Mouse (Mus musculus): Measurements from ENCODE around the gene Prss46.

Prss46 gene

DNA sequence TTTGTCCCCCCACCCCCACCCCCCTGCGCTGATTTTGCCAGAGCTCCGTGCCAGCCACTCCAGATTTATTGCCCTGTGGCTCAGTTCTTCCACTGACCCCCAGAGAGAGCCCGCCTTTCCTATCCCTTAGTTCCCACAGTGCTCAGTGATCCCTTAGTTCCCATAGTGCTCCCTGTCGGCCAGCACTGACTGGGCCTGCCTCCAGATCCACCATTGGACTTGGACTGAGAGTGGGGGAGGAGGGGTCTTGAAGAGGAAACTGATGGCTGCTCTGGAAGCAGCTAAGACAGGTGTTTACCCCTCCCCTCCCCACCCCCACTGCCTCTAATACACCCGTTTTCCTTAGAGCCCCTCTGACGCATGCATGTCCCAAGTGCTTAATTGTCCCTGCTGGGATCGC lies 51.7 kb downstream of the Prss46 start:
- H3K4me1 ChIP-seq (replicated peaks; ENCODE audit: low read depth, low read length), result peaks cover 44% of the 10 kb centered on the region
- no peak for TF ChIP-seq NANOG (IDR thresholded peaks at IDR 0.05; ENCODE audit: borderline replicate concordance, low read length)
- peak overlapping the region; percentile 35 for H3K4me3 ChIP-seq (replicated peaks; ENCODE audit: low read length)
- H3K9me3 ChIP-seq (ENCODE audit: low read length), result no peaks in the 10 kb centered on the region
- H3K27me3 ChIP-seq (ENCODE audit: insufficient read depth, low read length), result no peaks in the 10 kb centered on the region
- peaks cover 65% of the 10 kb centered on the region for H3K36me3 ChIP-seq (ENCODE audit: insufficient read depth, low read length)

DNA sequence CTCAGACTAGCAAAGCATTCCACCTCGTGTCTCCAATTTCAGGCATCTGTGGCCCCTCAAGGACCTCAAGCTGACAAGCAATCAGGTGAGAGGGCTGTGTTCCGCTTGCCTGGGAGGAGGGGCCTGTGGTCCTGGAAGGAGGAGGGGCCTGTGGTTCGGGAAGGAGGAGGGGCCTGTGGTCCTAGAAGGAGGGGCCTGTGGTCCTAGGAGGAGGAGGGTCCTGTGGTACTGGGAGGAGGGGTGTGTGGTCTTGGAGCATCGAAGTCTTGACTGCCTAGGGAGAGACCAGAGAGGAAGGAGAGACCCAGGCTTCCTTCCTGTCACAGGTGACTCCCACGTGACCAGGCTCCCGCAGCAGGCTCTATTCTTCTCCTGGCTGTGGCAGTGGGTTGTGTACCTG lies 52.3 kb downstream of the Prss46 start:
- Histone ChIP-seq H3K9me3 (ENCODE audit: low read length) (no peaks in the 10 kb centered on the region), H3K4me1 (replicated peaks; ENCODE audit: low read depth, low read length) (peaks cover 40% of the 10 kb centered on the region), H3K27me3 (ENCODE audit: insufficient read depth, low read length) (no peaks in the 10 kb centered on the region), H3K36me3 (ENCODE audit: insufficient read depth, low read length) (peaks cover 59% of the 10 kb centered on the region), H3K4me3 (replicated peaks; ENCODE audit: low read length) (peak overlapping the region; percentile 35)
- TF ChIP-seq POU5F1 (IDR thresholded peaks at IDR 0.05; ENCODE audit: borderline replicate concordance, low read length) (no peak), CTCF (conservative IDR thresholded peaks at IDR 0.05; ENCODE audit: low read length) (no peak), NANOG (IDR thresholded peaks at IDR 0.05; ENCODE audit: borderline replicate concordance, low read length) (no peak)

DNA sequence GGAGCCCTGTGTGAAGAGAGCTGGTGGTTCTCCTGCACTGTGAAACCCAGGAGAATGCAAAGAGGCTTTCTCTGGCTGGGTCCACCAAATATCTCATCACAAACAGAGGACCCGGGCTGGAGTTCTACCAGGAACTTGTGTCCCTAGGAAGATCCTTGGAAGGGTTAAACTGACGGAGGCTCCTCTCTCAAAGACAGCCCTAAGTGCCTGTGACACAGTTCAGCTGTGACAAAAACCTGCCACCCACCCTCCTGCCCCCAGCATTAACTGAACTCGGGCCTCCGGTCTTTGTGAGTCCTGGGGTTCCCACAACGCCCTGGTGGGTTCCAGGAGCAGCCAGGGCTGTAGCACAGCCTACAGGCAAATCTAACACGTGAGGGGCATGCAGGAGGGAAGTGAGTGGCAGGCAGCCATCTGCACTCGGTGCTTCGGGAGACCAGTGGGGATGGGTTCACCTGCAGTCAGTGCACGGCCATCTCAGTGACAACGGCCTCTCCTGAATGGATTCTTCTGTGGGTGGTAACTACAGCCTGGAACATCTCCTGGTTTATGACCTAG lies 55.2 kb downstream of the Prss46 start:
- Histone ChIP-seq H3K4me1 (replicated peaks; ENCODE audit: low read depth, low read length) (peaks cover 27% of the 10 kb centered on the region), H3K9me3 (ENCODE audit: low read length) (no peaks in the 10 kb centered on the region), H3K4me3 (replicated peaks; ENCODE audit: low read length) (no peak overlapping the region), H3K36me3 (ENCODE audit: insufficient read depth, low read length) (peaks cover 31% of the 10 kb centered on the region), H3K27me3 (ENCODE audit: insufficient read depth, low read length) (peaks cover 8% of the 10 kb centered on the region; the same call in 1 of the 2 replicates)
- TF ChIP-seq NANOG (IDR thresholded peaks at IDR 0.05; ENCODE audit: borderline replicate concordance, low read length) (no peak), CTCF (conservative IDR thresholded peaks at IDR 0.05; ENCODE audit: low read length) (no peak), POU5F1 (IDR thresholded peaks at IDR 0.05; ENCODE audit: borderline replicate concordance, low read length) (no peak)

DNA sequence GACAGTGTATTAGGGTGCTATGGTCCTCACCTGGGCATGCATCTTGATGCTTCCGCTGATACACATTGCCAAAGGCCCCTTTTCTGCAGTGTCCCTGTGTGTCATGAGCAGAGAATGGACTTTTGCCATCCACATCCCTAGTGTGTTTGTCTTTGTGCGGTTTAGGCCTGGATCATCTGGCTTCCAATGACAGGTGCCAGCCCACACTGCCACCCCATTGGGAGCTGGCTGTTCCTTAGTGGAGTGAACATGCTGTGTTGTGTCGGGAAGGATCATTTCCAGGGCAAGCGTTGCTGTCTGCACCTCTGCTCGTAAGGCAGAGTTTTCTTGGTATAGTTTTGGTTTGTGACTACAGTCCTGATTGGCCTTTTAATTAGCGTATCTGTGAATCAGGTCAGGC lies 56.9 kb downstream of the Prss46 start:
- TF ChIP-seq CTCF (conservative IDR thresholded peaks at IDR 0.05; ENCODE audit: low read length) (no peak), POU5F1 (IDR thresholded peaks at IDR 0.05; ENCODE audit: borderline replicate concordance, low read length) (no peak), NANOG (IDR thresholded peaks at IDR 0.05; ENCODE audit: borderline replicate concordance, low read length) (no peak)
- Histone ChIP-seq H3K4me3 (replicated peaks; ENCODE audit: low read length) (no peak overlapping the region), H3K9me3 (ENCODE audit: low read length) (peaks cover 4% of the 10 kb centered on the region; the same call in 1 of the 2 replicates), H3K36me3 (ENCODE audit: insufficient read depth, low read length) (peaks cover 25% of the 10 kb centered on the region), H3K4me1 (replicated peaks; ENCODE audit: low read depth, low read length) (peaks cover 13% of the 10 kb centered on the region), H3K27me3 (ENCODE audit: insufficient read depth, low read length) (peaks cover 9% of the 10 kb centered on the region; the same call in 1 of the 2 replicates)

DNA sequence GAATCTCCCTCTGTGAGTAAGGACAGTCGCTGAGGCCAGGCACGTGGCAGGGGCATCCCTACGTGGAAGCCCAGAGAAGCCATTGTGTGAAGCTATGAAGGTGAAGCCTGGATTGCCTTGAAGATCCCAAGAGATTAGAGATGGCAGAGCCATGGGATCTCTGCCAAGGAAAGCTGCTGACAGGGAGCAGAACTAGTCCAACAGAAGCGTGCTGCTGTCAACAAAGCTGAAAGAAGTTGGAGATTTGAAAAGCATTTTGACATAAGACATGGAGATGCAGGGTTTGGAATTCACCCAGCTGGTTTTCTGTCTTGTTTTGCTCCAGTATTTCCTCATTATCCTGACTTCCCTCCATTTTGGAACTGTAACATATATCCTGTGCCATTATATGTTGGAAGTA lies 58.0 kb downstream of the Prss46 start:
- H3K4me3 ChIP-seq (replicated peaks; ENCODE audit: low read length), result no peak overlapping the region
- H3K27me3 ChIP-seq (ENCODE audit: insufficient read depth, low read length), result peaks cover 9% of the 10 kb centered on the region; the same call in 1 of the 2 replicates
- H3K9me3 ChIP-seq (ENCODE audit: low read length), result peaks cover 15% of the 10 kb centered on the region
- H3K36me3 ChIP-seq (ENCODE audit: insufficient read depth, low read length), result peaks cover 25% of the 10 kb centered on the region
- 0 out of 2 replicates have a peak, but pooled peaks cover 6% of the 10 kb centered on the region for H3K4me1 ChIP-seq (replicated peaks; ENCODE audit: low read depth, low read length)
- TF ChIP-seq CTCF (conservative IDR thresholded peaks at IDR 0.05; ENCODE audit: low read length) (no peak), POU5F1 (IDR thresholded peaks at IDR 0.05; ENCODE audit: borderline replicate concordance, low read length) (no peak), NANOG (IDR thresholded peaks at IDR 0.05; ENCODE audit: borderline replicate concordance, low read length) (no peak)
